Mouse (Mus musculus): ENCODE measurements around the gene Cd3eap.

Cd3eap gene

GRCm38 (mm10) chr7:19359299-19359891 is at the start of gene Cd3eap, which contains the start of gene Ppp1r13l:
Cd3eap (minus strand) TSS chr7:19359483.
Ppp1r13l (plus strand) TSS chr7:19359749.
- DNase-seq (ENCODE audit: low spot score) = peak; percentile 83

GRCm38 (mm10) chr7:19405417-19405816 is 46.1 kb upstream of the Cd3eap start:
- no peak for DNase-seq (ENCODE audit: low spot score)

- no peak for DNase-seq (ENCODE audit: low spot score)
These were observed 45.2 kb upstream of the Cd3eap start, which contains the start of gene Ckm for GRCm38 (mm10) chr7:19404476-19404875. Ckm (plus strand) TSS chr7:19404776.

GRCm38 (mm10) chr7:19403731-19404296 is 44.5 kb upstream of the Cd3eap start, which contains the start of gene Klc3:
Klc3 (minus strand) TSS chr7:19404104.
- DNase-seq (ENCODE audit: low spot score) = no peak

- DNase-seq (ENCODE audit: low spot score) = no peak
These were observed 43.3 kb upstream of the Cd3eap start for GRCm38 (mm10) chr7:19402535-19403112.

- DNase-seq (ENCODE audit: low spot score) = no peak
These were observed 41.7 kb upstream of the Cd3eap start for GRCm38 (mm10) chr7:19400946-19401345.

- DNase-seq (ENCODE audit: low spot score) = peak; percentile 45
These were observed 40.4 kb upstream of the Cd3eap start for GRCm38 (mm10) chr7:19399496-19400280.

GRCm38 (mm10) chr7:19394484-19394883 is 35.2 kb upstream of the Cd3eap start:
- DNase-seq (ENCODE audit: low spot score) = no peak

- peak; percentile 47 for DNase-seq (ENCODE audit: low spot score)
These were observed 29.6 kb upstream of the Cd3eap start for GRCm38 (mm10) chr7:19388699-19389413.

GRCm38 (mm10) chr7:19383708-19384107 is 24.4 kb upstream of the Cd3eap start:
- DNase-seq (ENCODE audit: low spot score) = no peak

- DNase-seq (ENCODE audit: low spot score) = no peak
These were observed 22.9 kb upstream of the Cd3eap start for GRCm38 (mm10) chr7:19382166-19382541.

- peak; percentile 92 for DNase-seq (ENCODE audit: low spot score)
These were observed 22.3 kb upstream of the Cd3eap start, which contains the start of gene Ercc2 for GRCm38 (mm10) chr7:19381377-19382165. Ercc2 (plus strand) TSS chr7:19382010.

GRCm38 (mm10) chr7:19378049-19378448 is 18.8 kb upstream of the Cd3eap start:
- no peak for DNase-seq (ENCODE audit: low spot score)

GRCm38 (mm10) chr7:19376019-19376418 is 16.7 kb upstream of the Cd3eap start:
- no peak for DNase-seq (ENCODE audit: low spot score)

GRCm38 (mm10) chr7:19375368-19375767 is 16.1 kb upstream of the Cd3eap start:
- no peak for DNase-seq (ENCODE audit: low spot score)

GRCm38 (mm10) chr7:19373367-19373766 is 14.1 kb upstream of the Cd3eap start:
- DNase-seq (ENCODE audit: low spot score) = no peak

- DNase-seq (ENCODE audit: low spot score) = no peak
These were observed 10.6 kb upstream of the Cd3eap start for GRCm38 (mm10) chr7:19369823-19370425.

- DNase-seq (ENCODE audit: low spot score) = no peak
These were observed 9.1 kb upstream of the Cd3eap start for GRCm38 (mm10) chr7:19368380-19368779.

- no peak for DNase-seq (ENCODE audit: low spot score)
These were observed 6.1 kb upstream of the Cd3eap start for GRCm38 (mm10) chr7:19365376-19365775.

- DNase-seq (ENCODE audit: low spot score) = peak; percentile 78
These were observed 4.6 kb upstream of the Cd3eap start for GRCm38 (mm10) chr7:19363881-19364280.

- DNase-seq (ENCODE audit: low spot score) = no peak
These were observed 3.0 kb upstream of the Cd3eap start for GRCm38 (mm10) chr7:19362276-19362675.

All from MN1 (cell line).